Mouse (Mus musculus) CH12.LX (cell line): ENCODE results near the gene Cyfip2. TPM values are rescaled to one million over a fixed set of nuclear protein-coding genes. Genes with fewer than 3 reads are reported as not detected.

Experiments used
- DNase-seq: peaks from one replicate; pipeline ENCODE4 v3.0.0-alpha.2; 2013; ENCODE audit errors: extremely low read depth
- H3K27ac ChIP-seq: 2 replicates; pipeline ENCODE4 v1.5.1; 2012; ENCODE audit warnings: low read depth, mild to moderate bottlenecking, control low read depth, moderate library complexity; ENCODE audit not compliant: insufficient read depth
- H3K27me3 ChIP-seq: replicated peaks from 2 replicates; pipeline ENCODE3; 2012; ENCODE audit warnings: inconsistent platforms
- H3K36me3 ChIP-seq, 2 experiments: replicated peaks in 1 of 2; 2 replicates each; pipeline versions ENCODE3 to v1.6.1; 2012; ENCODE audit warnings: inconsistent platforms in 1 of 2, low read length in 1 of 2, mild to moderate bottlenecking in 1 of 2, mixed read lengths in 1 of 2, moderate library complexity in 1 of 2; ENCODE audit not compliant: control insufficient read depth in 1 of 2, insufficient read depth in 1 of 2
- H3K4me1 ChIP-seq, 2 experiments: 2 replicates each; pipeline ENCODE4 v1.6.1; 2012; ENCODE audit warnings: inconsistent platforms in 1 of 2, moderate library complexity in 1 of 2; ENCODE audit not compliant: insufficient read depth in 2 of 2, control insufficient read depth in 1 of 2
- H3K4me2 ChIP-seq: 2 replicates; pipeline ENCODE4 v1.6.1; 2012; ENCODE audit warnings: low read depth, mild to moderate bottlenecking, control low read depth; ENCODE audit not compliant: poor library complexity, insufficient read depth, severe bottlenecking
- H3K4me3 ChIP-seq, 3 experiments: fragments of 150-350 bp in 1 of 3; sonication (generic) in 1 of 3; replicated peaks in 1 of 3; 2 replicates each; pipeline versions ENCODE3 to v1.5.1; 2011 to 2012; ENCODE audit warnings: low read depth in 2 of 3, low read length in 2 of 3, mild to moderate bottlenecking in 2 of 3, moderate library complexity in 2 of 3, control low read depth in 1 of 3, improper control_type of control experiment in 1 of 3, inconsistent platforms in 1 of 3, mixed read lengths in 1 of 3; ENCODE audit not compliant: poor library complexity in 1 of 3
- H3K79me2 ChIP-seq: replicated peaks from 2 replicates; pipeline ENCODE4 v1.6.1; 2012; ENCODE audit warnings: mild to moderate bottlenecking, moderate library complexity; ENCODE audit not compliant: control insufficient read depth, poor library complexity, insufficient read depth, severe bottlenecking; ENCODE audit errors: extremely low read depth
- H3K9ac ChIP-seq: 2 replicates; pipeline ENCODE4 v1.6.1; 2012; ENCODE audit warnings: low read depth, mild to moderate bottlenecking, control low read depth, moderate library complexity; ENCODE audit not compliant: insufficient read depth
- H3K9me3 ChIP-seq: replicated peaks from 2 replicates; pipeline ENCODE3; 2012; ENCODE audit warnings: low read length, inconsistent platforms, mixed read lengths
- BHLHE40 ChIP-seq: IDR thresholded peaks from 2 replicates; pipeline ENCODE4 v1.6.1; 2011; ENCODE audit warnings: mild to moderate bottlenecking, low read depth, low read length, improper control_type of control experiment
- CHD1 ChIP-seq: IDR thresholded peaks from 2 replicates; pipeline ENCODE4 v1.6.1; 2012; ENCODE audit warnings: low read depth, low read length, improper control_type of control experiment, inconsistent platforms
- CHD2 ChIP-seq: IDR thresholded peaks from 2 replicates; pipeline ENCODE4 v1.6.1; 2011; ENCODE audit warnings: low read length, improper control_type of control experiment
- CTCF ChIP-seq, 2 experiments: IDR thresholded peaks in 1 of 2; conservative IDR thresholded peaks in 1 of 2; 2 replicates each; pipeline ENCODE4 v1.5.1; 2011 to 2012; ENCODE audit warnings: low read depth in 2 of 2, low read length in 2 of 2, improper control_type of control experiment in 1 of 2, inconsistent platforms in 1 of 2, mild to moderate bottlenecking in 1 of 2, moderate library complexity in 1 of 2
- E2F4 ChIP-seq: IDR thresholded peaks from 2 replicates; pipeline ENCODE4 v1.6.1; 2011; ENCODE audit warnings: low read depth, low read length, improper control_type of control experiment; ENCODE audit not compliant: insufficient replicate concordance
- ELF1 ChIP-seq: IDR thresholded peaks from 2 replicates; pipeline ENCODE4 v1.6.1; 2014; ENCODE audit warnings: low read depth, mild to moderate bottlenecking, inconsistent platforms, low read length, improper control_type of control experiment
- EP300 ChIP-seq: IDR thresholded peaks from 2 replicates; pipeline ENCODE4 v1.6.1; 2011; ENCODE audit warnings: low read length, improper control_type of control experiment
- ETS1 ChIP-seq: conservative IDR thresholded peaks from 2 replicates; pipeline ENCODE4 v1.6.1; 2012; ENCODE audit warnings: low read depth, mild to moderate bottlenecking, inconsistent platforms, low read length, improper control_type of control experiment, moderate library complexity
- JUN ChIP-seq: IDR thresholded peaks from 2 replicates; pipeline ENCODE4 v1.6.1; 2011; ENCODE audit warnings: low read depth, mild to moderate bottlenecking, low read length, improper control_type of control experiment, moderate library complexity; ENCODE audit not compliant: insufficient read depth
- JUND ChIP-seq: conservative IDR thresholded peaks from 2 replicates; pipeline ENCODE4 v1.6.1; 2011; ENCODE audit warnings: low read depth, low read length, improper control_type of control experiment
- MAX ChIP-seq: IDR thresholded peaks from 2 replicates; pipeline ENCODE4 v1.6.1; 2011; ENCODE audit warnings: low read length, improper control_type of control experiment
- MEF2A ChIP-seq: IDR thresholded peaks from 2 replicates; pipeline ENCODE4 v1.6.1; 2014; ENCODE audit warnings: low read depth, mild to moderate bottlenecking, inconsistent platforms, low read length, improper control_type of control experiment, borderline replicate concordance
- MYC ChIP-seq: IDR thresholded peaks from 2 replicates; pipeline ENCODE4 v1.6.1; 2011; ENCODE audit warnings: low read depth, mild to moderate bottlenecking, improper control_type of control experiment, low read length
- NELFE ChIP-seq: IDR thresholded peaks from 2 replicates; pipeline ENCODE4 v1.6.1; 2011; ENCODE audit warnings: low read depth, low read length, improper control_type of control experiment
- POLR2AphosphoS2 ChIP-seq: IDR thresholded peaks from 2 replicates; pipeline ENCODE4 v1.6.1; 2011; ENCODE audit warnings: low read depth, low read length, improper control_type of control experiment
- RAD21 ChIP-seq: IDR thresholded peaks from 2 replicates; pipeline ENCODE4 v1.6.1; 2011; ENCODE audit warnings: low read depth, mild to moderate bottlenecking, low read length, improper control_type of control experiment, moderate library complexity
- SMC3 ChIP-seq: IDR thresholded peaks from 2 replicates; pipeline ENCODE4 v1.6.1; 2011; ENCODE audit warnings: low read depth, low read length, improper control_type of control experiment
- UBTF ChIP-seq: IDR thresholded peaks from 2 replicates; pipeline ENCODE4 v1.6.1; 2012; ENCODE audit warnings: low read depth, mild to moderate bottlenecking, inconsistent platforms, low read length, improper control_type of control experiment, moderate library complexity
- USF2 ChIP-seq: conservative IDR thresholded peaks from 2 replicates; pipeline ENCODE4 v1.6.1; 2011; ENCODE audit warnings: low read depth, low read length, improper control_type of control experiment
- ZMIZ1 ChIP-seq: IDR thresholded peaks from 2 replicates; pipeline ENCODE4 v1.6.1; 2012; ENCODE audit warnings: low read depth, mild to moderate bottlenecking, inconsistent platforms, low read length, improper control_type of control experiment
- ZNF384 ChIP-seq: IDR thresholded peaks from 2 replicates; pipeline ENCODE4 v1.6.1; 2012; ENCODE audit warnings: low read depth, low read length, improper control_type of control experiment, inconsistent platforms
- dilution Hi-C: fragments of 300-500 bp; cut with MboI; formaldehyde crosslinking; loops from 2 replicates; pipeline ENCODE4 v1.14.3; 2020; ENCODE audit warnings: low sequenced_read_pairs; ENCODE audit not compliant: extremely low pct_unique_long_range_greater_than_20kb, extremely low pct_ligation_motif_present
- in situ Hi-C: fragments of 300-500 bp; cut with MboI; formaldehyde crosslinking; loops from 3 replicates; pipeline ENCODE4 v1.14.3; 2019; ENCODE audit warnings: low sequenced_read_pairs, low pct_ligation_motif_present, low pct_unique_long_range_greater_than_20kb, mixed read lengths
- polyA plus RNA-seq: library from polyadenylated mRNA; unstranded; fragments of >175 nt; gene quantifications from 2 replicates; pipeline ENCODE4 v1.2.1, GENCODE M21; 2012; ENCODE audit warnings: low read depth; ENCODE audit not compliant: insufficient read length
- total RNA-seq, 2 experiments: library from RNA; depleted of rRNA; stranded (reverse); fragments of 300-350 nt in 1 of 2; fragments of >200 nt in 1 of 2; gene quantifications; 2 replicates each; pipeline ENCODE4 v1.2.3; 2012 to 2014

Gene Cyfip2
- total and polyA plus RNA-seq, 3 experiments: 40.7 to 194 (median 97.6) TPM

- Histone ChIP-seq H3K79me2 (no peaks in the 10 kb centered on the region), H3K9me3 (no peaks in the 10 kb centered on the region), H3K9ac (no peak overlapping the region), H3K27ac (no peak overlapping the region), H3K4me1 (no peaks in the 10 kb centered on the region), H3K27me3 (no peaks in the 10 kb centered on the region), H3K4me3 (no peak overlapping the region), H3K4me2 (no peak overlapping the region), H3K36me3 (peaks cover 96 to 100% of the 10 kb centered on the region in 2 experiments)
- dilution Hi-C loops: no loop called here
- no peak for TF ChIP-seq ELF1
- TF ChIP-seq MEF2A: no peak
- no peak for TF ChIP-seq CHD1
- no peak for TF ChIP-seq SMC3
- no peak for TF ChIP-seq USF2
- TF ChIP-seq MYC: no peak
- TF ChIP-seq CTCF (conservative IDR thresholded peaks at IDR 0.05 in 1 of 2, IDR thresholded peaks at IDR 0.05 in 1 of 2; ENCODE audit: low read depth in 2 of 2, low read length in 2 of 2): no peak
- TF ChIP-seq RAD21: no peak
- in situ Hi-C loops: no loop called here
- no peak for DNase-seq
Measured at GRCm38 (mm10) chr11:46220211-46220610, 92.4 kb downstream of the Cyfip2 start.

- H3K9me3 ChIP-seq: no peaks in the 10 kb centered on the region
- no peaks in the 10 kb centered on the region for H3K79me2 ChIP-seq
- H3K4me1 ChIP-seq: no peaks in the 10 kb centered on the region; a peak in 1 of 4 replicates
- TF ChIP-seq ZNF384: no peak
- no peak for TF ChIP-seq POLR2AphosphoS2
- TF ChIP-seq JUND: no peak
- TF ChIP-seq EP300: no peak
- peaks cover 96 to 100% of the 10 kb centered on the region in 2 experiments for H3K36me3 ChIP-seq
- in situ Hi-C loops: loop anchor here (10.0 kb wide), 1 partner anchor 265 kb away; the partner anchor contains the start of gene Thg1l
- no peak overlapping the region for H3K4me3 ChIP-seq
- no peak overlapping the region for H3K9ac ChIP-seq
- H3K27me3 ChIP-seq: no peaks in the 10 kb centered on the region
- DNase-seq: no peak
- H3K27ac ChIP-seq: no peak overlapping the region
- dilution Hi-C loops: no loop called here
- no peak overlapping the region for H3K4me2 ChIP-seq
Measured at GRCm38 (mm10) chr11:46219380-46219779, 93.3 kb downstream of the Cyfip2 start.

GRCm38 (mm10) chr11:46218584-46218983, 94.1 kb downstream of the Cyfip2 start:
- in situ Hi-C loops: loop anchor here (10.0 kb wide), 1 partner anchor 264 kb away; the partner anchor contains the start of gene Thg1l
- no peak overlapping the region for H3K4me3 ChIP-seq
- H3K4me2 ChIP-seq: no peak overlapping the region
- no peaks in the 10 kb centered on the region for H3K79me2 ChIP-seq
- DNase-seq: no peak
- no peaks in the 10 kb centered on the region for H3K9me3 ChIP-seq
- peaks cover 0 to 4% of the 10 kb centered on the region in 2 experiments; a peak in 1 of 4 replicates for H3K4me1 ChIP-seq
- peaks cover 97 to 100% of the 10 kb centered on the region in 2 experiments for H3K36me3 ChIP-seq
- no peaks in the 10 kb centered on the region for H3K27me3 ChIP-seq
- H3K9ac ChIP-seq: no peak overlapping the region
- H3K27ac ChIP-seq: no peak overlapping the region
- TF ChIP-seq CHD2 (no peak), ETS1 (no peak), ZMIZ1 (no peak), MAX (no peak), JUN (no peak), NELFE (no peak), POLR2AphosphoS2 (no peak), E2F4 (no peak), BHLHE40 (no peak), UBTF (no peak)
- TF ChIP-seq, all 38 proteins: peak for 0
- dilution Hi-C loops: no loop called here
